Mouse (Mus musculus): Measurements from ENCODE around the gene 9130213A22Rik. TPM values are rescaled to one million over a fixed set of nuclear protein-coding genes. Genes with fewer than 3 reads are reported as not detected.

Gene 9130213A22Rik
- polyA plus RNA-seq, 1 experiment from 2014 or later = 0.13 TPM

DNA sequence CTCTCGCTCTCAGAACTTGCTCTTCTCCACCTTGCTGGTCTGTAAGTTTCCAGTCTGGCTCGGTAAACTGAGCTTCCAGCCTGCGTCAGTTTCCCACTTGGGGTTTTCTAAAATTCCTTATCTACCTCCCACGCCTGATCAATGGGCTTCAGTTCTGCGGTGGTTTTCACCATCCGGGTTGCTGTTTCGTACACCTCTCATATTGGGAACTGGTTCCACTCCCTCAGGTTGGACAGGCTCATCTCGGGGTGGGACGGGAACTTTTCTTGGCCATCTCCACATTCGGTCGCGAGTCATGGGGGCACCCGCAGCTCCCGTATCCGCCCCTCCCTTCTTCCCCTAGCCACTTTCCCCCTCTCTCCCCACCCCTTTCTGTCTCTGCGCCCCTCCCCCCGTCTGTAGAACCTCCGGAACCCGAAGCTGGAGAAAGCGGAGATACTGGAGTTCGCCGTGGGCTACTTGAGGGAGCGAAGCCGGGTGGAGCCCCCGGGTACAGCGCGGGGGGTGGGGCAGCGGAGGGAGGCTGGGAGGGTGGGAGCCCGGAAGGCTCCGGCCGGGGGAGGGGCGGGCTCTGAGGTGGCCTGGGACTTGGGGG is 551 bp downstream of the 9130213A22Rik start:
- Histone ChIP-seq H3K36me3 (no peaks in the 10 kb centered on the region), H3K4me3 (peak overlapping the region; percentile 76), H3K9me3 (no peaks in the 10 kb centered on the region), H3K27me3 (peaks cover 28% of the 10 kb centered on the region), H3K4me2 (peak overlapping the region; percentile 97), H3K4me1 (replicated peaks) (peaks cover 61% of the 10 kb centered on the region), H3K9ac (peak overlapping the region; percentile 80), H3K27ac (peak overlapping the region; percentile 66; the same call in 1 of the 2 replicates)
- under 1% methylated on average over 32 of the region's 32 CpGs for WGBS
- ATAC-seq (ENCODE audit: low FRiP score) = no peak

GRCm38 (mm10) chr11:69121001-69121740 is 1.2 kb downstream of the 9130213A22Rik start:
- WGBS = 1% methylated on average over 33 of the region's 33 CpGs

GRCm38 (mm10) chr11:69120221-69121000 is 2.0 kb downstream of the 9130213A22Rik start, which contains the start of gene Hes7:
Hes7 (plus strand) TSS chr11:69120404.
- Histone ChIP-seq H3K9me3 (no peaks in the 10 kb centered on the region), H3K4me1 (replicated peaks) (peaks cover 48% of the 10 kb centered on the region), H3K27me3 (peaks cover 39% of the 10 kb centered on the region), H3K4me2 (peak within 1 kb of the TSS; percentile 97), H3K4me3 (peak within 1 kb of the TSS; percentile 86), H3K27ac (no peak within 1 kb of the TSS), H3K9ac (peak within 1 kb of the TSS; percentile 80), H3K36me3 (no peaks in the 10 kb centered on the region)
- no peak for ATAC-seq (ENCODE audit: low FRiP score)
- WGBS = 1% methylated on average over 27 of the region's 27 CpGs

More at GRCm38 (mm10) chr11:69121001-69121740, 1.2 kb downstream of the 9130213A22Rik start:
- no peak overlapping the region for H3K27ac ChIP-seq
- no peaks in the 10 kb centered on the region for H3K9me3 ChIP-seq
- H3K36me3 ChIP-seq = no peaks in the 10 kb centered on the region
- peak overlapping the region; percentile 80 for H3K9ac ChIP-seq
- peak overlapping the region; percentile 76 for H3K4me3 ChIP-seq
- H3K4me2 ChIP-seq = peak overlapping the region; percentile 97
- ATAC-seq (ENCODE audit: low FRiP score) = no peak
- H3K27me3 ChIP-seq = peaks cover 32% of the 10 kb centered on the region
- peaks cover 56% of the 10 kb centered on the region for H3K4me1 ChIP-seq (replicated peaks)

- peak overlapping the region; percentile 97 for H3K4me2 ChIP-seq
- H3K9ac ChIP-seq = no peak overlapping the region
- H3K36me3 ChIP-seq = no peaks in the 10 kb centered on the region
- ATAC-seq (ENCODE audit: low FRiP score) = no peak
- H3K4me1 ChIP-seq (replicated peaks) = peaks cover 46% of the 10 kb centered on the region
- peaks cover 47% of the 10 kb centered on the region for H3K27me3 ChIP-seq
- 29% methylated on average over 14 of the region's 14 CpGs for WGBS
- H3K9me3 ChIP-seq = no peaks in the 10 kb centered on the region
- H3K4me3 ChIP-seq = peak overlapping the region; percentile 86
- H3K27ac ChIP-seq = no peak overlapping the region
Measured at GRCm38 (mm10) chr11:69119446-69120155, 2.8 kb downstream of the 9130213A22Rik start.

- peaks cover 46% of the 10 kb centered on the region for H3K4me1 ChIP-seq (replicated peaks)
- H3K4me2 ChIP-seq = peak overlapping the region; percentile 97
- ATAC-seq (ENCODE audit: low FRiP score) = no peak
- no peaks in the 10 kb centered on the region for H3K36me3 ChIP-seq
- H3K27me3 ChIP-seq = peaks cover 55% of the 10 kb centered on the region
- H3K9me3 ChIP-seq = no peaks in the 10 kb centered on the region
- no peak overlapping the region for H3K9ac ChIP-seq
- H3K27ac ChIP-seq = no peak overlapping the region
- WGBS = under 1% methylated on average over 15 of the region's 15 CpGs
- H3K4me3 ChIP-seq = peak overlapping the region; percentile 86
Measured at GRCm38 (mm10) chr11:69118765-69119164, 3.6 kb downstream of the 9130213A22Rik start.

DNA sequence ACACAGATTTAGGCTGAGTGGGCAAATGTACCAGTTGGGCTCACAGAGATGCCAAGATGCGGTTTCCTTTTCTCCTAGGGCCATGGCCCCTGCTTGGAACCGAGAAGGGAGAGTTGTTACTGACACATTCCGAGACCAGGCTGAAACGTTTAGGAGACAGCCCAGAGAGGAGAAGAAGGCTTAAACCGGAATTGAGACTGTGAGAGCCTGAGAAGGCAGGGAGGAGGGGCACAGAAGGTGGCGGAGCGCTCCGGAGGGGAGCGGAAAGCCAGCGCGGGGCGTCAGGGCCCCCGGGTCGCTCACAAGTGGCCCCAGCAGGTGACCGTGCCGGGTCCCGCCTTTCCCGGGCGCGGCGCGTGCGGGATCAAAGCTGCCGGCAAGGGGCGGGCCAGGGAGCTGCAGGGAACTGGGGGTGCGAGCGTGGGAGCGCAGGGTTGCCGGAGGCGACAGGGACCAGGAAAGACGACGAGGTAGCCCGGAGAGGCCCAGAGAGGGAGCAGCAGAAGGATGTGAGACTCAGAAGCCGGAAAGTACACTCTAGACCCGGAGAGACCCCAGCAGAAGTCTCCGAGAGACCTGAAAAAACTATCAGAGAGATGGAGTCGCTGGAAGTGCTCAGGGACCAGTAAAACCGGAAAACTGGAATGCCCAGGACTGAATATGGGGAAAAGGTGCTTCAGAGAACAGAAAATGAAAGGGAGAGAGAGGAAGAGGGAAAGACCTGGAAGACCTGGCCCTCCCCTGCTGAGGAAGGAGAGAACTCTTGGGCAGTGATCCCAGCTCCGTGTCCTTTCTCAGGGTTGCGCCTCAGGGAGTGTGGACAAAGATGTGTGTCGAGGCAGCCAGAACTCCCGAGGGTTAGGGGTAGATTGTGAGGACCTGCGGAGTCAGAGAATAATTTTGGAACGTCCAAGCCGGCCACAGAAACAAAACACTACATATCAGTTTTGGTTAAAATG is 4.4 kb downstream of the 9130213A22Rik start:
- under 1% methylated on average over 45 of the region's 45 CpGs for WGBS
- H3K4me3 ChIP-seq = peak overlapping the region; percentile 86
- no peak for ATAC-seq (ENCODE audit: low FRiP score)
- peaks cover 44% of the 10 kb centered on the region for H3K4me1 ChIP-seq (replicated peaks)
- peak overlapping the region; percentile 71 for H3K27ac ChIP-seq
- H3K36me3 ChIP-seq = no peaks in the 10 kb centered on the region
- no peaks in the 10 kb centered on the region for H3K9me3 ChIP-seq
- peak overlapping the region; percentile 84 for H3K9ac ChIP-seq
- peak overlapping the region; percentile 97 for H3K4me2 ChIP-seq
- H3K27me3 ChIP-seq = peaks cover 61% of the 10 kb centered on the region

- Histone ChIP-seq H3K9ac (no peak overlapping the region; the same call in 1 of the 2 replicates), H3K4me1 (replicated peaks) (peaks cover 41% of the 10 kb centered on the region), H3K4me3 (peak overlapping the region; percentile 86; the same call in 1 of the 2 replicates), H3K9me3 (no peaks in the 10 kb centered on the region), H3K4me2 (peak overlapping the region; percentile 97), H3K27ac (no peak overlapping the region), H3K27me3 (peaks cover 73% of the 10 kb centered on the region), H3K36me3 (no peaks in the 10 kb centered on the region)
- 61% methylated on average over 5 of the region's 5 CpGs for WGBS
- ATAC-seq (ENCODE audit: low FRiP score) = no peak
Measured at GRCm38 (mm10) chr11:69116843-69117242, 5.5 kb downstream of the 9130213A22Rik start.

DNA sequence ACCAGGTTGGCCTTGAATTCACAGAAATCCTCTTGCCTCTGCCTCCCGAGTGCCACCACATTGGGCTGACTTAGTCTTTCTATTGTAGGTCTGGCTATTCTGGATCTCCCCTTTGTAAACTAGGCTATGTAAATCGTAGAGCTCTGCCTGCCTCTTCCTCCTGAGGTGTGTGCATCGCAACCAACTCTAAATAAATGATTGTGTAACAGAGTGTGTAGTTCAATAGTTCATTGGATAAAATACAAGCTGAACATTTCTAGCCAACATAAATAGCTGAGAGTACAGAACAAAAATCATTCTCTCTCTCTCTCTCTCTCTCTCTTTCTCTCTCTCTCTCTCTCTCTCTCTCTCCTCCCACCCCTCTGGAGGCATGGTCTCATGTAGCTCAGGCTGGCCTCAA is 7.8 kb downstream of the 9130213A22Rik start:
- Histone ChIP-seq H3K27ac (no peak overlapping the region), H3K4me2 (no peak overlapping the region)

DNA sequence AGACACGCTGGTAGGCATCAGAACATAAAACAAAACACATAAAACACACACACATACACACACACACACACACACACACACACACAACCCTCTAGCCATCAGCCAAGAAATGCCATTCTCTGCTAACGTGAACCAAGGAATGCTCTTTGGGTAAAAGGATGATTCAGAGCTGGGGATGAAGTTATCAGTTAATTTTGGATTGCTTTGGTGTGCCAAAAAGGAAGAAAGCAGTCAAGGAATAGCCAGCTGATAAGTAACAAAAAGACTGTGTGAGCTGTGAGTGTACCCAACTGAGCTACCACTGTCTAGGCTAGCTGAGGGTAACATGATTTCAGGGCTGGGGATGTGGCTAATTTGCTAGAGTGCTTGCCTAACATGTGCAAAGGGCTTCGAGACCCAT is 8.4 kb downstream of the 9130213A22Rik start:
- Histone ChIP-seq H3K4me2 (no peak overlapping the region), H3K4me1 (replicated peaks) (peaks cover 24% of the 10 kb centered on the region), H3K27me3 (peaks cover 52% of the 10 kb centered on the region), H3K36me3 (peaks cover 6% of the 10 kb centered on the region), H3K9ac (no peak overlapping the region), H3K4me3 (no peak overlapping the region), H3K27ac (no peak overlapping the region), H3K9me3 (no peaks in the 10 kb centered on the region)
- no peak for ATAC-seq (ENCODE audit: low FRiP score)
- WGBS = 72% methylated on average over 3 of the region's 3 CpGs

More for the DNA sequence above, 7.8 kb downstream of the 9130213A22Rik start:
- Histone ChIP-seq H3K36me3 (no peaks in the 10 kb centered on the region), H3K4me3 (no peak overlapping the region), H3K27me3 (peaks cover 55% of the 10 kb centered on the region), H3K4me1 (replicated peaks) (peaks cover 30% of the 10 kb centered on the region), H3K9me3 (no peaks in the 10 kb centered on the region), H3K9ac (no peak overlapping the region)
- no peak for ATAC-seq (ENCODE audit: low FRiP score)
- 82% methylated on average over 3 of the region's 3 CpGs for WGBS

DNA sequence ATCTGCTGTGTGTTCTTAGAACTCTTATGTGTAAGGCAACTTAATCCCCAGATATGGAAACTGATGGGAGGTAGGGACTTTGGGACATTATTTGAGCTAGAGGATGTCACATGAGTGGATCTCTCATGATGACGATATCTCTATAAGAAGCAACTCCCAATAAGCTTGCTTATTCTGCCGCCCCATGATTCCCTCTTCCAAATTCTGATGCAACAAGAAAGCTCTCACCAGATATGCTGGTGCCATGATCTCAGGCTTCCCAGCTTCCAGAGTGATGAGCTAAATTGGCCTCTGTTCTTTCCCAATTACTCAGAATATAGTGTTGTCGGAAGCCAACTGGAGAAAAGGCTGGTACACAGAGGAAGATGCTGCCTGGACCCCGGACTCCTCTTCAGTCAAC is 10.5 kb downstream of the 9130213A22Rik start:
- ATAC-seq (ENCODE audit: low FRiP score) = no peak
- no peak overlapping the region for H3K4me3 ChIP-seq
- H3K4me2 ChIP-seq = peak overlapping the region; percentile 17
- peaks cover 13% of the 10 kb centered on the region for H3K4me1 ChIP-seq (replicated peaks)
- H3K9ac ChIP-seq = no peak overlapping the region; the same call in 1 of the 2 replicates
- H3K9me3 ChIP-seq = no peaks in the 10 kb centered on the region
- WGBS = 71% methylated on average over 4 of the region's 4 CpGs
- no peak overlapping the region for H3K27ac ChIP-seq
- H3K36me3 ChIP-seq = peaks cover 27% of the 10 kb centered on the region
- peaks cover 50% of the 10 kb centered on the region for H3K27me3 ChIP-seq

Data from hindbrain, embryonic 13.5 days (tissue).